Mouse (Mus musculus): ENCODE measurements around the gene Gas2l3.

DNA sequence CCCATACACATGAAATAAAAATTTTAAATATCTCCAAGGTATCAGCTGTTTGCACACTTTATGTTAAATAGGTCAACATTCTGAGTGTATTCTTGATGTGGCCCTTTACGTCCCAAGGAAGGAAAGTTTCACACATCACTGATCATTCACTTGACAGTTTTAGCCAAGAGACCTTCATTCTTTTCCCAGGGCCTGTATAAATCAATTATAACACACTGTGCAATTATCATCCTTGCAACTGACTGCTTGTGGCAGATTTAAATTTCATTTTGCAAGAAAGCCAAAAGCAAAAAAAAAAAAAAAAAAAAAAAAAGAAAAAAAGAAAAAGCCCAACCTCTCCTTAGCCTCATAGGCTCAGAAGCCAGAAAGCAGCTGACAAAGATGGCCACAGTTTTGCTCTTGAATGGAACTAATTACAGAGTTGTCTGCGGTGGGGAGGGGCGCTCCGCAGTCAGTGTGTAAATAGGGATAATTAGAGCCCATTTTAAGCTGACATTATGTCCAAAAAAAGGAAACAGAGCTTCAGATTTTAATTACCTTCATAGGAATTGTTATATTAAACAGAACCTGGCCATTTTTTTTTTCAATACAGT, 52.1 kb downstream of the Gas2l3 start:
- TF ChIP-seq GATA1 (IDR thresholded peaks at IDR 0.05; ENCODE audit: low read length) (no peak), TAL1 (IDR thresholded peaks at IDR 0.05; ENCODE audit: low read length) (no peak)

Data from erythroblast, embryonic 14.5 days (primary cell).